In genomic region chr10:37079535-37079934, GRCm38 (mm10) we compare ENCODE assay signal across 14 mouse cellular contexts. TPM values are rescaled to one million over a fixed set of nuclear protein-coding genes. Genes with fewer than 3 reads are reported as not detected.
DNase-seq lines count a peak whose midpoint lies in the region; ATAC-seq and TF ChIP-seq lines count a peak whose summit lies in the region.
"Had no signal": no experiment of that assay in that cellular context is flagged by ENCODE, and none has a peak within 500 bp of the region (broad histone marks: within the 10 kb centered on the region; RNA-seq: fewer than 3 reads in every experiment).

No protein-coding gene starts in this region.

- DNase-seq in kidney, adult 9 months, result peak; percentile 7
- DNase-seq in kidney, adult 11 months, result no peak
- DNase-seq in stomach, postnatal 0 days (ENCODE audit: low spot score), result no peak
- DNase-seq in adrenal gland, adult (ENCODE audit: inconsistent age in 2 of 2, low spot score in 1 of 2), result no peak
- DNase-seq: adrenal gland, postnatal 10 days; midbrain, embryonic 14.5 days; retina, postnatal 1 day; spleen, adult 18-20 months had no signal

- no peak overlapping the region for H3K4me3 ChIP-seq in stomach, embryonic 16.5 days (replicated peaks; ENCODE audit: low read length)
- H3K4me3 ChIP-seq in stomach, postnatal 0 days (ENCODE audit: low read depth, low read length), result no peak overlapping the region
- no peak overlapping the region for H3K4me3 ChIP-seq in heart, embryonic 15.5 days
- H3K4me3 ChIP-seq: erythroblast, embryonic 14.5 days; limb, embryonic 13.5 days had no signal

- no peak for TF ChIP-seq EP300 in stomach, postnatal 0 days (optimal IDR thresholded peaks at IDR 0.05)

- H3K36me3 ChIP-seq in stomach, embryonic 16.5 days (ENCODE audit: control insufficient read depth, insufficient read depth, low read length), result no peaks in the 10 kb centered on the region
- no peaks in the 10 kb centered on the region for H3K36me3 ChIP-seq in stomach, postnatal 0 days (ENCODE audit: control insufficient read depth, insufficient read depth, low read length)
- no peaks in the 10 kb centered on the region for H3K36me3 ChIP-seq in heart, embryonic 15.5 days
- H3K36me3 ChIP-seq: limb, embryonic 13.5 days had no signal

- no peak for ATAC-seq in stomach, embryonic 16.5 days (ENCODE audit: insufficient read depth, low FRiP score)
- no peak for ATAC-seq in stomach, postnatal 0 days (ENCODE audit: low FRiP score, low TSS enrichment)
- no peak for ATAC-seq in heart, embryonic 15.5 days (replicated peaks; ENCODE audit: insufficient number of reproducible peaks, insufficient read depth, low FRiP score, low read depth)
- ATAC-seq in granulocyte monocyte progenitor cell, adult 5-6 weeks (replicated peaks; ENCODE audit: poor library complexity, severe bottlenecking), result no peak
- ATAC-seq: intestine, embryonic 16.5 days had no signal

- no peaks in the 10 kb centered on the region for H3K27me3 ChIP-seq in stomach, embryonic 16.5 days (ENCODE audit: control insufficient read depth, insufficient read depth, low read length)
- no peaks in the 10 kb centered on the region for H3K27me3 ChIP-seq in stomach, postnatal 0 days (ENCODE audit: control insufficient read depth, insufficient read depth, low read length)
- no peaks in the 10 kb centered on the region for H3K27me3 ChIP-seq in heart, embryonic 15.5 days
- H3K27me3 ChIP-seq: limb, embryonic 13.5 days had no signal

- peaks cover 14% of the 10 kb centered on the region; the same call in 1 of the 2 replicates for H3K4me1 ChIP-seq in stomach, embryonic 16.5 days (ENCODE audit: control insufficient read depth, insufficient read depth, low read length)
- no peaks in the 10 kb centered on the region for H3K4me1 ChIP-seq in stomach, postnatal 0 days (replicated peaks; ENCODE audit: control insufficient read depth, insufficient read depth)
- H3K4me1 ChIP-seq in heart, embryonic 15.5 days (replicated peaks), result peaks cover 20% of the 10 kb centered on the region

- H3K27ac ChIP-seq in stomach, embryonic 16.5 days (ENCODE audit: low read length), result peak overlapping the region; percentile 73; the same call in 1 of the 2 replicates
- H3K27ac ChIP-seq in stomach, postnatal 0 days (replicated peaks), result no peak overlapping the region
- H3K27ac ChIP-seq in heart, embryonic 15.5 days, result peak overlapping the region; percentile 80
- H3K27ac ChIP-seq: limb, embryonic 13.5 days had no signal

- no peak overlapping the region for H3K9ac ChIP-seq in stomach, embryonic 16.5 days (ENCODE audit: low read length)
- no peak overlapping the region for H3K9ac ChIP-seq in stomach, postnatal 0 days (ENCODE audit: low read length)
- H3K9ac ChIP-seq in heart, embryonic 15.5 days, result no peak overlapping the region
- H3K9ac ChIP-seq: limb, embryonic 13.5 days had no signal

- H3K9me3 ChIP-seq in stomach, embryonic 16.5 days (replicated peaks; ENCODE audit: control insufficient read depth, low read length), result no peaks in the 10 kb centered on the region
- H3K9me3 ChIP-seq in stomach, postnatal 0 days (ENCODE audit: control insufficient read depth, low read length), result no peaks in the 10 kb centered on the region
- H3K9me3 ChIP-seq in heart, embryonic 15.5 days (replicated peaks), result no peaks in the 10 kb centered on the region
- H3K9me3 ChIP-seq: limb, embryonic 13.5 days had no signal

- H3K4me2 ChIP-seq in stomach, embryonic 16.5 days (ENCODE audit: low read depth, low read length), result no peak overlapping the region
- no peak overlapping the region for H3K4me2 ChIP-seq in stomach, postnatal 0 days (replicated peaks; ENCODE audit: low read depth)
- no peak overlapping the region for H3K4me2 ChIP-seq in heart, embryonic 15.5 days
- H3K4me2 ChIP-seq: limb, embryonic 13.5 days had no signal

- WGBS in stomach, embryonic 16.5 days, result 61% methylated on average over 6 of the region's 6 CpGs
- 57% methylated on average over 6 of the region's 6 CpGs for WGBS in stomach, postnatal 0 days
- WGBS in heart, embryonic 15.5 days, result 63% methylated on average over 6 of the region's 6 CpGs

- no peak for TF ChIP-seq CTCF in stomach, postnatal 0 days (IDR thresholded peaks at IDR 0.05; ENCODE audit: low read depth)

RNA-seq across cellular contexts. Expression of gene Marcks, which starts 59.2 kb away (rescaled TPM):
- polyA plus RNA-seq in stomach, embryonic 16.5 days (2015; fragmentation: Nextera tagmentation; extraction: Ambion mirVana), result 66.3 and 78.1 TPM in 2 replicates
- 52.8 and 54.3 TPM in 2 replicates for polyA plus RNA-seq in stomach, postnatal 0 days (2015; fragmentation: Nextera tagmentation; extraction: Ambion mirVana)
- 51.7 and 54.6 TPM in 2 replicates for polyA plus RNA-seq in heart, embryonic 15.5 days (2015; fragmentation: Nextera tagmentation; extraction: Ambion mirVana)
- 5.1 TPM in 2 replicates for total RNA-seq in granulocyte monocyte progenitor cell, adult 5-6 weeks (2014; fragmentation: Nextera tagmentation)
- 8.5 and 10.1 TPM in 2 replicates for total RNA-seq in granulocyte monocyte progenitor cell, adult 5-6 weeks (2017)
